Mouse (Mus musculus) lung, adult 18-20 months (tissue): ENCODE measurements at regions not wholly inside any gene's neighbourhood (a gene's known extent, or its start where the extent isn't known, plus 50 kb on each side); places are given as distances from the start of the nearest gene placed in this dataset.
A peak's percentile ranks its signal among the peaks of the same experiment; 100 is the strongest.

Experiments used
- DNase-seq, 2 experiments: peaks; one replicate each; pipeline ENCODE4 v3.0.0; 2022; ENCODE audit warnings: mixed read lengths in 2 of 2

DNA sequence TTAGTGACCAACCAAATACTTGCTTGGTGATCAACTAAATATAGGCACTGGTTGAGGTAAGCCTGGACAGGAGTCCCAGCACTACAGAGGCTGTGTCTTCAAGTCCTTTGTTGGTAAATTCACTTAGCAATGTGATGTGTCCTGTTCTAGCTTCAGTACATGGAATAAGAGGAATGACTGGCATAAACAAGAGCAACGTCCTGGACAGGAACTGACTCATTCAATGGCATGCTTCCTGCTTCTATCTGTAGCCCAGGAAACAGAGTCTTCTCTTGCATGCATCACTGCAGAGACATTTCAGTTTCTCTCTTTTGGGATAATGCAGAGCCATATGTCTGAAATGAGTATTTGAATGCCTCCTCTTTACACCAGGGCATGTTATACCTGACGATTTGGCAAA, 151.4 kb upstream of the Gm15294 start:
- DNase-seq: no peak

GRCm38 (mm10) chrX:141998304-141998856, 123.3 kb upstream of the Gm15294 start:
- peak; percentile 4 to 33 for DNase-seq
